Mouse (Mus musculus): ENCODE data around the gene Erg.

DNA sequence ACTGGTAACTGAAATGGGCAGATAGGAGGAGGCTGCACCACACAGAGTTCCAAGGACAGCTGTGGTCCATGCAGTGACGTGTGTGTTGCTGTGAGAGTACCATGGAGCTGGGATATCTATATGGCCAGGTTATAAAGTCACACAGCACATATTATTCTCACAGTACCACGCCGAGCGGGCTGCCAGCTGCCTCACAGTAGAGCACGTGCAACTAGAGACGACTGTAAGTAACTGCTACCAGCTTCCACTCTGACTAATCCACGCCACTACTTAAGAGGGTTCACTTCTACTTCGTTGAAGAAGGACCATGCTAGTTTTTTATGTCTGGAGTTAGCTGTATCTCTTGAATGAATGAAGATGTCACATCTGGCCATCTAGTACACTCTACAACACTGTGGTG, 66.9 kb downstream of the Erg start:
- TF ChIP-seq CTCF (IDR thresholded peaks at IDR 0.05; ENCODE audit: borderline replicate concordance, insufficient read depth, low read length) (no peak), POLR2A (IDR thresholded peaks at IDR 0.05; ENCODE audit: low read depth, low read length) (no peak)
